Comparison of ENCODE assay signal across 8 mouse cellular contexts in genomic region chr4:129743010-129743390, GRCm38 (mm10). TPM values are rescaled to one million over a fixed set of nuclear protein-coding genes. Genes with fewer than 3 reads are reported as not detected.
DNase-seq lines count a peak whose midpoint lies in the region; ATAC-seq and TF ChIP-seq lines count a peak whose summit lies in the region.

No protein-coding gene starts in this region.

- peak overlapping the region; percentile 66 for H3K4me2 ChIP-seq in kidney, embryonic 15.5 days
- peak overlapping the region; percentile 53 for H3K4me2 ChIP-seq in embryonic facial prominence, embryonic 12.5 days (replicated peaks)
- H3K4me2 ChIP-seq in hindbrain, embryonic 16.5 days (ENCODE audit: low read length), result peak overlapping the region; percentile 80

- H3K27me3 ChIP-seq in kidney, embryonic 15.5 days, result no peaks in the 10 kb centered on the region
- no peaks in the 10 kb centered on the region for H3K27me3 ChIP-seq in G1E (ENCODE audit: insufficient read depth, low read length)
- no peaks in the 10 kb centered on the region for H3K27me3 ChIP-seq in embryonic facial prominence, embryonic 12.5 days
- no peaks in the 10 kb centered on the region for H3K27me3 ChIP-seq in hindbrain, embryonic 16.5 days (replicated peaks; ENCODE audit: control insufficient read depth, insufficient read depth, low read length)
- no peaks in the 10 kb centered on the region for H3K27me3 ChIP-seq in midbrain, embryonic 10.5 days (ENCODE audit: low read depth, poor library complexity, severe bottlenecking)

- peak overlapping the region; percentile 100 for H3K9ac ChIP-seq in kidney, embryonic 15.5 days
- peak overlapping the region; percentile 100 for H3K9ac ChIP-seq in embryonic facial prominence, embryonic 12.5 days
- peak overlapping the region; percentile 91 for H3K9ac ChIP-seq in hindbrain, embryonic 16.5 days (ENCODE audit: low read depth, low read length)

- ATAC-seq in kidney, embryonic 15.5 days (replicated peaks; ENCODE audit: low FRiP score), result no peak
- no peak for ATAC-seq in G1E (ENCODE audit: extremely low read depth, insufficient number of reproducible peaks, low FRiP score, poor library complexity, severe bottlenecking)
- no peak for ATAC-seq in embryonic facial prominence, embryonic 12.5 days (ENCODE audit: insufficient number of reproducible peaks, insufficient read depth, low FRiP score, low TSS enrichment)
- no peak for ATAC-seq in hindbrain, embryonic 16.5 days

- peak overlapping the region; percentile 96 for H3K4me3 ChIP-seq in kidney, embryonic 15.5 days (replicated peaks)
- H3K4me3 ChIP-seq in G1E (ENCODE audit: low read depth, low read length), result peak overlapping the region; percentile 98
- H3K4me3 ChIP-seq in embryonic facial prominence, embryonic 12.5 days, result peak overlapping the region; percentile 100
- H3K4me3 ChIP-seq in hindbrain, embryonic 16.5 days (ENCODE audit: low read length), result peak overlapping the region; percentile 99
- peak overlapping the region; percentile 100 for H3K4me3 ChIP-seq in midbrain, embryonic 10.5 days

- peak overlapping the region; percentile 98 for H3K27ac ChIP-seq in kidney, embryonic 15.5 days
- peak overlapping the region; percentile 98 for H3K27ac ChIP-seq in embryonic facial prominence, embryonic 12.5 days
- H3K27ac ChIP-seq in hindbrain, embryonic 16.5 days (ENCODE audit: low read depth, low read length), result peak overlapping the region; percentile 99
- H3K27ac ChIP-seq in midbrain, embryonic 10.5 days (replicated peaks), result peak overlapping the region; percentile 94

- no peaks in the 10 kb centered on the region for H3K9me3 ChIP-seq in kidney, embryonic 15.5 days (replicated peaks)
- H3K9me3 ChIP-seq in G1E (replicated peaks), result no peaks in the 10 kb centered on the region
- H3K9me3 ChIP-seq in embryonic facial prominence, embryonic 12.5 days, result no peaks in the 10 kb centered on the region
- no peaks in the 10 kb centered on the region for H3K9me3 ChIP-seq in hindbrain, embryonic 16.5 days (ENCODE audit: control insufficient read depth, low read length)
- no peaks in the 10 kb centered on the region for H3K9me3 ChIP-seq in midbrain, embryonic 10.5 days (replicated peaks)

- no peak for DNase-seq in kidney, adult 18-20 months
- DNase-seq in G1E (ENCODE audit: low spot score), result no peak
- no peak for DNase-seq in midbrain, embryonic 10.5 days (ENCODE audit: low spot score)
- no peak for DNase-seq in frontal cortex, postnatal 36 days (ENCODE audit: low spot score in 2 of 2)
- no peak for DNase-seq in thymus, postnatal 25 days

- TF ChIP-seq CTCF in G1E (IDR thresholded peaks at IDR 0.05; ENCODE audit: low read depth, low read length), result no peak

- no peaks in the 10 kb centered on the region for H3K36me3 ChIP-seq in kidney, embryonic 15.5 days
- H3K36me3 ChIP-seq in G1E (replicated peaks), result peaks cover 11% of the 10 kb centered on the region
- H3K36me3 ChIP-seq in embryonic facial prominence, embryonic 12.5 days, result no peaks in the 10 kb centered on the region
- no peaks in the 10 kb centered on the region for H3K36me3 ChIP-seq in hindbrain, embryonic 16.5 days (ENCODE audit: control insufficient read depth, insufficient read depth, low read length)
- peaks cover 19% of the 10 kb centered on the region for H3K36me3 ChIP-seq in midbrain, embryonic 10.5 days

- peaks cover 27% of the 10 kb centered on the region for H3K4me1 ChIP-seq in kidney, embryonic 15.5 days
- H3K4me1 ChIP-seq in G1E (ENCODE audit: insufficient read depth, low read depth, low read length), result peaks cover 43% of the 10 kb centered on the region
- H3K4me1 ChIP-seq in embryonic facial prominence, embryonic 12.5 days, result peaks cover 14% of the 10 kb centered on the region
- H3K4me1 ChIP-seq in hindbrain, embryonic 16.5 days (ENCODE audit: control insufficient read depth, insufficient read depth, low read depth, low read length), result peaks cover 25% of the 10 kb centered on the region
- peaks cover 30% of the 10 kb centered on the region for H3K4me1 ChIP-seq in midbrain, embryonic 10.5 days

- WGBS in kidney, embryonic 15.5 days, result 7% methylated on average over 7 of the region's 7 CpGs
- WGBS in embryonic facial prominence, embryonic 12.5 days, result 6% methylated on average over 7 of the region's 7 CpGs
- 6% methylated on average over 7 of the region's 7 CpGs for WGBS in hindbrain, embryonic 16.5 days
- 9% methylated on average over 7 of the region's 7 CpGs for WGBS in midbrain, embryonic 10.5 days

RNA-seq across cellular contexts. Expression of gene Khdrbs1, which starts 0.9 kb away (rescaled TPM):
- 118 and 125 TPM in 2 replicates for polyA plus RNA-seq in kidney, embryonic 15.5 days (2015; fragmentation: Nextera tagmentation; extraction: Ambion mirVana)
- total RNA-seq in G1E (2014; fragmentation: Nextera tagmentation) (133 and 137 TPM in 2 replicates), G1E (2017) (72.6 and 87.2 TPM in 2 replicates)
- polyA plus RNA-seq in G1E (2012), result 260 and 353 TPM in 2 replicates
- polyA plus RNA-seq in embryonic facial prominence, embryonic 12.5 days (2016; fragmentation: Nextera tagmentation; extraction: Ambion mirVana), result 191 and 204 TPM in 2 replicates
- polyA plus RNA-seq in hindbrain, embryonic 16.5 days (2015; fragmentation: Nextera tagmentation; extraction: Ambion mirVana), result 96.3 and 104 TPM in 2 replicates
- 152 and 162 TPM in 2 replicates for polyA plus RNA-seq in midbrain, embryonic 10.5 days (2016; fragmentation: Nextera tagmentation; extraction: Ambion mirVana)

RNA-seq across cellular contexts. Expression of gene Tmem39b, which starts 46.4 kb away (rescaled TPM):
- 20.2 and 21.6 TPM in 2 replicates for polyA plus RNA-seq in kidney, embryonic 15.5 days (2015; fragmentation: Nextera tagmentation; extraction: Ambion mirVana)
- total RNA-seq in G1E (2014; fragmentation: Nextera tagmentation) (18.3 and 24.8 TPM in 2 replicates), G1E (2017) (2.1 and 3.9 TPM in 2 replicates)
- polyA plus RNA-seq in G1E (2012), result 31.1 and 34.3 TPM in 2 replicates
- polyA plus RNA-seq in embryonic facial prominence, embryonic 12.5 days (2016; fragmentation: Nextera tagmentation; extraction: Ambion mirVana), result 16.5 and 18.7 TPM in 2 replicates
- 12.7 and 14.8 TPM in 2 replicates for polyA plus RNA-seq in hindbrain, embryonic 16.5 days (2015; fragmentation: Nextera tagmentation; extraction: Ambion mirVana)
- polyA plus RNA-seq in midbrain, embryonic 10.5 days (2016; fragmentation: Nextera tagmentation; extraction: Ambion mirVana), result 15.1 and 17.4 TPM in 2 replicates
